Mouse (Mus musculus): Measurements from ENCODE around the gene Kcne4. TPM values are rescaled to one million over a fixed set of nuclear protein-coding genes. Genes with fewer than 3 reads are reported as not detected.
"Not testable (repeated sequence)": the region's sequence is repeated elsewhere in the genome, so short reads cannot be mapped to it uniquely, and the experiment has no call there.

Kcne4 gene
- polyA plus RNA-seq (2014; fragmentation: Nextera tagmentation; extraction: Ambion mirVana): 0.32 and 0.44 TPM in 2 replicates

DNA sequence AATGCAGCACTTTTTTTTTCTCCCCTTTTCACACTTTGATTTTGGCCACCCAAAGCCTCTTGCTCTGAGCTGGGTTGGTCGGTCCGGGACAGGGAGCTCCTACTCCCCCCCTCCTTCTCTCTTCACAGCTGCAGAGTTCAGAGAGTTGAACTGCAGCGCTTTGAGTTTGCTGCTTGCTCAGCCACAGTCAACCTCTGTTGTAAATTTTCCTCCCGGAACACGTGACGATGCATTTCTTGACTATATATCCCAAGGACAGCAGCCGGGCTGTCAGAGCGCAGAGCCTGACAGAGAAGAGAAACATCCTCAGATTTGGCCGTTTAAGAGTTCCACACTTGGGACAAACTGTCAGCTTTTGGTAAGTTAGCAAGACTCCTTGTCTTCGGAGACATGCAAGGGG lies at the start of gene Kcne4:
TSS of gene Kcne4 (plus strand) at position 120 of the 400 bp plus-strand sequence.
- ATAC-seq (replicated peaks; ENCODE audit: low FRiP score) (no peak), DNase-seq (ENCODE audit: low spot score) (no peak)
- H3K9me3 ChIP-seq (ENCODE audit: control insufficient read depth, low read length): no peaks in the 10 kb centered on the region
- H3K4me1 ChIP-seq (replicated peaks; ENCODE audit: control insufficient read depth, insufficient read depth, low read length): no peaks in the 10 kb centered on the region
- H3K36me3 ChIP-seq (ENCODE audit: control insufficient read depth, insufficient read depth, low read length): no peaks in the 10 kb centered on the region
- WGBS: 73% methylated on average over 10 of the region's 10 CpGs
- no peak within 1 kb of the TSS for H3K27ac ChIP-seq (ENCODE audit: low read depth, low read length)
- H3K27me3 ChIP-seq (replicated peaks; ENCODE audit: control insufficient read depth, insufficient read depth, low read length): no peaks in the 10 kb centered on the region
- no peak within 1 kb of the TSS for H3K4me3 ChIP-seq (ENCODE audit: low read depth, low read length)
- no peak within 1 kb of the TSS for H3K9ac ChIP-seq (ENCODE audit: low read depth, low read length)
- H3K4me2 ChIP-seq: no peak within 1 kb of the TSS

DNA sequence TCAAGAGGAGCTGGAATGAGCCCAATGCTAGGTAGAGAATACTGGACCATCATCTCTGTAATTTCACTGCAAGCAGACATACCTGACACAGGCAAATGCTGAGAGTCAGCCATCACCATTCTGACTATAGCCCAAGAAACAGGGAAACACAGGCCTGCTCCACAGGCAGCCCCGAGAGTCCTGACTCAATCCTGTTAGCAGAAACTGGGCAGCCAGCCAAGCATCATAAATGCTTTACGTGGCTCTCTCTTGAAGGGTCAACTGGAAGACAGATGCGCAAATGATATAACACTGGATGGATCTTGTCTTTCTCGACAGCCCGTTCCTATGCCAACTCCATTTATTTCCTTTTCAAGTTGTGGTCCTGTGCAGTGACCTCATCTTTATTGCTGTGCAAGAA lies 34.7 kb upstream of the Kcne4 start:
- Histone ChIP-seq H3K9me3 (ENCODE audit: control insufficient read depth, low read length) (no peaks in the 10 kb centered on the region), H3K9ac (ENCODE audit: low read depth, low read length) (no peak overlapping the region), H3K36me3 (ENCODE audit: control insufficient read depth, insufficient read depth, low read length) (no peaks in the 10 kb centered on the region), H3K4me2 (no peak overlapping the region), H3K27ac (ENCODE audit: low read depth, low read length) (no peak overlapping the region), H3K4me1 (replicated peaks; ENCODE audit: control insufficient read depth, insufficient read depth, low read length) (no peaks in the 10 kb centered on the region), H3K4me3 (ENCODE audit: low read depth, low read length) (no peak overlapping the region), H3K27me3 (replicated peaks; ENCODE audit: control insufficient read depth, insufficient read depth, low read length) (no peaks in the 10 kb centered on the region)
- no peak for DNase-seq (ENCODE audit: low spot score)
- ATAC-seq (replicated peaks; ENCODE audit: low FRiP score): no peak
- 77% methylated on average over 5 of the region's 5 CpGs for WGBS

DNA sequence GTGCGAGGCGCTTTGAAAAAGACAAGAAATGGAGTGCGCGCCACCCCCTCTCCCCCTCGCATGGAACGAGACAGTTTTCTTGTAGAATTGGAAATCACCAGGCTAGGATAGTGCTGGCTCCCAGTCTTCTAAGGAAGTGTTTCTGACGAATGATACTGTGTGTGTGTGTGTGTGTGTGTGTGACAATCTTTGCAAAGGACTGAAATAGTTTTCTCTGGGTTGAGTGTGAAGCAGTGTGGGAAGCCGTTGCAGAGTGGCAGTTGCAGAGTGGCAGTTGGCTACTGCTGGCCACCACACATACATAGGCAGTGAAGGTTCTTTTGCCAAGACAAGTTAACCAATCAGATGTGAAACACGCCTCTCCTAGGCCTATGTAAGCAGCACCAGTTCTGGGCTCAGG lies 31.6 kb upstream of the Kcne4 start:
- H3K36me3 ChIP-seq (ENCODE audit: control insufficient read depth, insufficient read depth, low read length); H3K9ac ChIP-seq (ENCODE audit: low read depth, low read length); H3K27me3 ChIP-seq (replicated peaks; ENCODE audit: control insufficient read depth, insufficient read depth, low read length); ATAC-seq (replicated peaks; ENCODE audit: low FRiP score); H3K4me2 ChIP-seq; H3K4me1 ChIP-seq (replicated peaks; ENCODE audit: control insufficient read depth, insufficient read depth, low read length); H3K27ac ChIP-seq (ENCODE audit: low read depth, low read length); DNase-seq (ENCODE audit: low spot score); H3K4me3 ChIP-seq (ENCODE audit: low read depth, low read length); H3K9me3 ChIP-seq (ENCODE audit: control insufficient read depth, low read length): not testable (repeated sequence)
- 89% methylated on average over 9 of the region's 9 CpGs for WGBS

DNA sequence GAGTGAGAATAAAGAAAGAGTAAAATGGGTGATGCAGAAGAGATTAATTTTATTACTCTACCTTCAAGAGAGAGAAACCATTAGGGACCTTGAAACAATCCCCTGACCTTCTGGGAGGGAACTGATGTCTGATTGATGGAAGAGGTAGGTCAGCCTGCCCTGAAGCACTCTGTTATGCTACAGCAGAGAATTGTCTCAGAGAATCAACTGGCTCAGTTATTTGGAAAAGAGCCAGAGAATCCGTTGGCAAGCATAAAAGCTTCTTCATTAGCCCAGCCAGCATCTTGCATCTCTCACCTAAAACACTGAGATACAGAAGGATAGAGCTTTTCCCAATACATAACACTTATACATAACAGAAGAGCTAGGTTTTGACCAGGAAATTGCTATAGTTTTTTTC lies 26.8 kb upstream of the Kcne4 start:
- Histone ChIP-seq H3K4me1 (replicated peaks; ENCODE audit: control insufficient read depth, insufficient read depth, low read length) (no peaks in the 10 kb centered on the region), H3K9me3 (ENCODE audit: control insufficient read depth, low read length) (no peaks in the 10 kb centered on the region), H3K4me3 (ENCODE audit: low read depth, low read length) (no peak overlapping the region), H3K36me3 (ENCODE audit: control insufficient read depth, insufficient read depth, low read length) (no peaks in the 10 kb centered on the region), H3K9ac (ENCODE audit: low read depth, low read length) (no peak overlapping the region), H3K27ac (ENCODE audit: low read depth, low read length) (no peak overlapping the region), H3K27me3 (replicated peaks; ENCODE audit: control insufficient read depth, insufficient read depth, low read length) (no peaks in the 10 kb centered on the region), H3K4me2 (no peak overlapping the region)
- DNase-seq (ENCODE audit: low spot score): no peak
- no peak for ATAC-seq (replicated peaks; ENCODE audit: low FRiP score)
- 51% methylated on average over 1 of the region's 1 CpGs for WGBS

DNA sequence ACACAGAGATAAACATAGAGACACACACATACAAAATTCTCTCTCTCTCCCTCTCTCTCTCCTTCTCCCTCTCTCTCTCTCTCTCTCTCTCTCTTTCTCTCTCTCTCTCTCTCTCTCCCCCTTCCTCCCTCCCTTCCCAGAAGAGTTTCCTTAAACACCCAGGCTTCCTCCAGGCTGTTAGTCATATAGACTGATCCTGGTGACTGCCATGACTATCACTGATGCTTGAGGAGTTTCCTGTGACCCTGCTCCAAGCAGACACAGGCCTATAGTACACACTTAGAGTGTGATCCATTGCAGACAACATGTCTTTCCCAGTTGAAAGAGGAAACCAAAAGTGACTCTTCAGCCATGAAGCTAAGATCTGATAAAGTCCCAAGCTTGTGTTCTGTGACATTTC lies 9.1 kb upstream of the Kcne4 start:
- Histone ChIP-seq H3K9me3 (ENCODE audit: control insufficient read depth, low read length) (no peaks in the 10 kb centered on the region), H3K4me2 (no peak overlapping the region), H3K9ac (ENCODE audit: low read depth, low read length) (no peak overlapping the region), H3K36me3 (ENCODE audit: control insufficient read depth, insufficient read depth, low read length) (no peaks in the 10 kb centered on the region), H3K4me3 (ENCODE audit: low read depth, low read length) (no peak overlapping the region), H3K4me1 (replicated peaks; ENCODE audit: control insufficient read depth, insufficient read depth, low read length) (no peaks in the 10 kb centered on the region), H3K27ac (ENCODE audit: low read depth, low read length) (no peak overlapping the region), H3K27me3 (replicated peaks; ENCODE audit: control insufficient read depth, insufficient read depth, low read length) (no peaks in the 10 kb centered on the region)
- ATAC-seq (replicated peaks; ENCODE audit: low FRiP score) (no peak), DNase-seq (ENCODE audit: low spot score) (no peak)

DNA sequence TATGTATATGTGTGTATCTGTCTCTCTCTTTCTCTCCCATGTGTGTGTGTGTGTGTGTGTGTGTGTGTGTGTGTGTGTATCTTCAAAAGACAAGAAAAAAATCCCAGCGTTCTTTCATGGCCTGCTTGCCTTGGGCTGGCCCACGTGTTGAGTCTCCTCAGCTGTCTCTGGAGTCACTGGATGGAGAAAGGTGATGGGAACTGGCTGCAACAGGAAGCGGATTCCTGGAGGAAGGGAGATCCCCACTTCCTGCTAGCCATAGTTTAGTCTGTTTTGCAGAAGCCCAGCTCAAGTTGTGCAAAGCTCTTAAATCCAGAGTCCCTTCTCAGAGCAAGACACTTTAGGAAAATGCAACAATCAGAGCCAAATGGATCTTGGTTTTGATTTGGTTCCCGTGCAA lies 6.7 kb upstream of the Kcne4 start:
- no peaks in the 10 kb centered on the region for H3K9me3 ChIP-seq (ENCODE audit: control insufficient read depth, low read length)
- 68% methylated on average over 4 of the region's 4 CpGs for WGBS

DNA sequence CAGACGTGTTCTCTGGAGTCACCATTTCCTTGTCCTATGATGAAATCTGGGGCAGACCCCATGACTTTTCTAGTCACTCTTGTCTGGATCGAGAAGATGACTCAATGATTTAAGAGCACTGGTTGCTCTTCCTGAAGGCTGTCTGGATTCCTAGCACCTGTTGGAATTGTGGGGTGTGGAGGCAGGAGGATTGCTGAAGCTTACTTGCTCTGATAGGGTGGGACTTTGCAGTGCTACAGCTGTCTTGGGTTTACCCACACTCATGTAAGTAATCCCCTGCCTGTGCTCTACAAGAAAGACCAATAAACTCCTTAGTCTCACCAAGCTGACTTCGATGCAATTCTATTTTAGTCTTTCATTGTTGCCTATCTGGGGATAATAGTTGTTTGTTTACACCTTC lies 5.7 kb upstream of the Kcne4 start:
- no peak overlapping the region for H3K4me3 ChIP-seq (ENCODE audit: low read depth, low read length)
- no peak overlapping the region for H3K27ac ChIP-seq (ENCODE audit: low read depth, low read length)
- ATAC-seq (replicated peaks; ENCODE audit: low FRiP score) (no peak), DNase-seq (ENCODE audit: low spot score) (no peak)
- H3K4me1 ChIP-seq (replicated peaks; ENCODE audit: control insufficient read depth, insufficient read depth, low read length): no peaks in the 10 kb centered on the region
- H3K36me3 ChIP-seq (ENCODE audit: control insufficient read depth, insufficient read depth, low read length): no peaks in the 10 kb centered on the region
- H3K9ac ChIP-seq (ENCODE audit: low read depth, low read length): no peak overlapping the region
- 72% methylated on average over 3 of the region's 3 CpGs for WGBS
- no peaks in the 10 kb centered on the region for H3K27me3 ChIP-seq (replicated peaks; ENCODE audit: control insufficient read depth, insufficient read depth, low read length)
- H3K9me3 ChIP-seq (ENCODE audit: control insufficient read depth, low read length): no peaks in the 10 kb centered on the region
- no peak overlapping the region for H3K4me2 ChIP-seq

More for the DNA sequence above, 6.7 kb upstream of the Kcne4 start:
- Histone ChIP-seq H3K4me2 (no peak overlapping the region), H3K36me3 (ENCODE audit: control insufficient read depth, insufficient read depth, low read length) (no peaks in the 10 kb centered on the region), H3K27me3 (replicated peaks; ENCODE audit: control insufficient read depth, insufficient read depth, low read length) (no peaks in the 10 kb centered on the region), H3K4me3 (ENCODE audit: low read depth, low read length) (no peak overlapping the region), H3K4me1 (replicated peaks; ENCODE audit: control insufficient read depth, insufficient read depth, low read length) (no peaks in the 10 kb centered on the region), H3K27ac (ENCODE audit: low read depth, low read length) (no peak overlapping the region), H3K9ac (ENCODE audit: low read depth, low read length) (no peak overlapping the region)
- ATAC-seq (replicated peaks; ENCODE audit: low FRiP score) (no peak), DNase-seq (ENCODE audit: low spot score) (no peak)

DNA sequence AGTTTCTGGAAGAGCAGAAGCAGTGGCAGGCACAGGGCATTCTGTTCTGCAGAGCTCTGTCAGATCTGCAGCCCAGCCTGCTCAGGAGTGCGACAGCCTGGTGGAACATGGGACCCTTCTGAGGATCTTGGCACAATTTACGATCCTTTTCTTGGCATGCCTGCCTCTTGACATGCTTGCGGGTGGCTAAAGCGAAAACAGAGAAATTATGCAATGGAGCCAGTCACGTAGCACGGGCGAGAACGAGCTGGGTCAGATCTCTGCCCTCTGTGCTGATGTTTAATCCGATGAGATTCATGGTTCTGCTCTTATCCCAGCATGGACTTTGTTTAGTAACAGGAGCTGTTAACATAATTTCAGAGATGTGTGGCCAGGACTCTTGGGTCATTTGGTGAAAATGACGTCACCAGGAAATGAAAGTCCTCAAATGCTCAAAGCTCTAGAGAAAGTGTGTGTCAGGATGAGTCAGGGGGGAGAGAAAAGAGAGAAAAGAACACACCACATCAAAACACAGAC lies 4.5 kb upstream of the Kcne4 start:
- Histone ChIP-seq H3K36me3 (ENCODE audit: control insufficient read depth, insufficient read depth, low read length) (no peaks in the 10 kb centered on the region), H3K4me1 (replicated peaks; ENCODE audit: control insufficient read depth, insufficient read depth, low read length) (no peaks in the 10 kb centered on the region), H3K4me2 (no peak overlapping the region), H3K9me3 (ENCODE audit: control insufficient read depth, low read length) (no peaks in the 10 kb centered on the region), H3K4me3 (ENCODE audit: low read depth, low read length) (no peak overlapping the region), H3K27ac (ENCODE audit: low read depth, low read length) (no peak overlapping the region), H3K9ac (ENCODE audit: low read depth, low read length) (no peak overlapping the region), H3K27me3 (replicated peaks; ENCODE audit: control insufficient read depth, insufficient read depth, low read length) (no peaks in the 10 kb centered on the region)
- WGBS: 83% methylated on average over 10 of the region's 10 CpGs
- no peak for DNase-seq (ENCODE audit: low spot score)
- ATAC-seq (replicated peaks; ENCODE audit: low FRiP score): no peak

DNA sequence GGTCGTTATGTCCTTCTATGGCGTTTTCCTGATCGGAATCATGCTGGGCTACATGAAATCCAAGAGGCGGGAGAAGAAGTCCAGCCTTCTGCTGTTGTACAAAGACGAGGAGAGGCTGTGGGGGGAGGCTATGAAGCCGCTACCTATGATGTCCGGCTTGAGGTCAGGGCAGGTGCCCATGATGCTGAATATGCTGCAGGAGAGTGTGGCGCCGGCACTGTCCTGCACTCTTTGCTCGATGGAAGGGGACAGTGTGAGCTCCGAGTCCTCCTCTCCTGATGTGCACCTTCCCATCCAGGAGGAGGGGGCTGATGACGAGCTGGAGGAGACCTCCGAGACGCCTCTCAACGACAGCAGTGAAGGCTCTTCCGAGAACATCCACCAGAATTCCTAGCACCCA lies 1.2 kb downstream of the Kcne4 start:
- no peak for DNase-seq (ENCODE audit: low spot score)
- 86% methylated on average over 16 of the region's 16 CpGs for WGBS
- Histone ChIP-seq H3K4me1 (replicated peaks; ENCODE audit: control insufficient read depth, insufficient read depth, low read length) (no peaks in the 10 kb centered on the region), H3K27ac (ENCODE audit: low read depth, low read length) (no peak overlapping the region), H3K27me3 (replicated peaks; ENCODE audit: control insufficient read depth, insufficient read depth, low read length) (no peaks in the 10 kb centered on the region), H3K9me3 (ENCODE audit: control insufficient read depth, low read length) (no peaks in the 10 kb centered on the region), H3K9ac (ENCODE audit: low read depth, low read length) (no peak overlapping the region), H3K36me3 (ENCODE audit: control insufficient read depth, insufficient read depth, low read length) (no peaks in the 10 kb centered on the region), H3K4me2 (no peak overlapping the region), H3K4me3 (ENCODE audit: low read depth, low read length) (no peak overlapping the region)
- no peak for ATAC-seq (replicated peaks; ENCODE audit: low FRiP score)
